Mouse (Mus musculus) kidney, adult 2 months (tissue): ENCODE measurements around the gene Pde3b.

Experiments
- CTCF ChIP-seq: fragments of 200-500 bp; conservative IDR thresholded peaks from 2 replicates; pipeline ENCODE4 v1.5.1; 2011; ENCODE audit warnings: low read depth, mild to moderate bottlenecking, control low read depth, low read length, moderate library complexity, mixed read lengths; ENCODE audit not compliant: insufficient read depth, insufficient read length
- POLR2A ChIP-seq: fragments of 200-500 bp; IDR thresholded peaks from one replicate; pipeline ENCODE4 v1.6.1; 2011; ENCODE audit warnings: low read depth, low read length, control low read depth

DNA sequence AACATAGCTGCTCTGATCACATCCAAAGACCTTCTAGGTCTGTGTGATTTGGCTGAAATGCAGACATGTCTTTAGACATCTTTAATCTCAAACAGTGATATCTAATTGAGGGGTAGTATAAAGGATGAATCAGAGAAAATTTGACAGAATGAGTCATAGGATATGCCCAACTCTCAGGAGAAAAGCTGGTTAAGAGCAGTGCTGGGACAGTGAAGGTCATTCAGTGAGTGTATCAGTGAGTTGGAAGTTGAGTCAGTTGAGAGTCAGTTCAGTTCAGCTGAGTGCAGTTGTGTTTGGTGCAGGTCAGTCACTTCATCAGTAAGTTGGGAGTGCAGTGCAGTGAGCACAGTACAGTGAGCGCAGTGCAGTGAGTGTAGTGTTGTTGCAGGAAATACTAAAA, 105.0 kb downstream of the Pde3b start:
- TF ChIP-seq CTCF: no peak
- no peak for TF ChIP-seq POLR2A
